Mouse (Mus musculus): Measurements from ENCODE around the gene Pla2g1b.
A peak's percentile ranks its signal among the peaks of the same experiment; 100 is the strongest.

DNA sequence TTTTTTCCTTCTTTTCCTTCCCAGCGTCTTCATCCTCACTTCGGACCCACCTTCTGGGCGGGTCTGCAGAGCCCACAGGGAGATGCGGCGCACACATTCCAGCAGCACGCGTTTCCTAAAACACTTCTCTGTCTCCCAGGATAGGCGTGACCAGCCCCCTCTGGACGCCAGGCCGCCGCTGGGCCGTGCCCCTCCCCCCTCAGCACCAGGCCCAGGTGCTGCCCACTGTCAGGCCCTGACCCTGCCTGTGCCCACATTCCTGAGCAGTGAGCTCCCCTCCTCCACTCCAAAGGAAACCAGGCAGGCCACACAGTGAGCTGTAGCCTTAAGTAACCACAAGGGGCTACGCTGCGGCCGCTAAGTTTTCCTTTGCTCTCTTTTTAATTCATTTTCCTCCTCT, 57.9 kb downstream of the Pla2g1b start:
- TF ChIP-seq CTCF (IDR thresholded peaks at IDR 0.05; ENCODE audit: low read depth): peak; percentile 57
- TF ChIP-seq EP300 (optimal IDR thresholded peaks at IDR 0.05): no peak

Data from stomach, postnatal 0 days (tissue).